Mouse (Mus musculus): ENCODE measurements around the gene Psap.
"Not testable (repeated sequence)": the region's sequence is repeated elsewhere in the genome, so short reads cannot be mapped to it uniquely, and the experiment has no call there.

Gene Psap

GRCm38 (mm10) chr10:60277207-60278005, at the start of gene Psap:
Gene Psap (plus strand): TSS chr10:60277627.
- DNase-seq (ENCODE audit: low spot score) = peak; percentile 94

- DNase-seq (ENCODE audit: low spot score) = no peak
Observed at GRCm38 (mm10) chr10:60227666-60228065, 49.8 kb upstream of the Psap start.

GRCm38 (mm10) chr10:60229113-60229512, 48.3 kb upstream of the Psap start:
- DNase-seq (ENCODE audit: low spot score) = no peak

GRCm38 (mm10) chr10:60230321-60231088, 46.9 kb upstream of the Psap start:
- DNase-seq (ENCODE audit: low spot score) = no peak

- DNase-seq (ENCODE audit: low spot score) = no peak
Observed at GRCm38 (mm10) chr10:60234006-60234405, 43.4 kb upstream of the Psap start.

- DNase-seq (ENCODE audit: low spot score) = not testable (repeated sequence)
Observed at GRCm38 (mm10) chr10:60235876-60236275, 41.6 kb upstream of the Psap start.

- DNase-seq (ENCODE audit: low spot score) = peak; percentile 51
Observed at GRCm38 (mm10) chr10:60237475-60238154, 39.8 kb upstream of the Psap start.

GRCm38 (mm10) chr10:60240416-60240815, 37.0 kb upstream of the Psap start:
- DNase-seq (ENCODE audit: low spot score) = no peak

- no peak for DNase-seq (ENCODE audit: low spot score)
Observed at GRCm38 (mm10) chr10:60243941-60244340, 33.5 kb upstream of the Psap start.

- peak; percentile 92 for DNase-seq (ENCODE audit: low spot score)
Observed at GRCm38 (mm10) chr10:60245041-60245440, 32.4 kb upstream of the Psap start.

GRCm38 (mm10) chr10:60245635-60246034, 31.8 kb upstream of the Psap start:
- no peak for DNase-seq (ENCODE audit: low spot score)

- DNase-seq (ENCODE audit: low spot score) = peak; percentile 47
Observed at GRCm38 (mm10) chr10:60246519-60246918, 30.9 kb upstream of the Psap start.

GRCm38 (mm10) chr10:60248345-60248744, 29.1 kb upstream of the Psap start:
- not testable (repeated sequence) for DNase-seq (ENCODE audit: low spot score)

GRCm38 (mm10) chr10:60250426-60250965, 26.9 kb upstream of the Psap start:
- DNase-seq (ENCODE audit: low spot score) = no peak

GRCm38 (mm10) chr10:60252187-60252586, 25.2 kb upstream of the Psap start:
- no peak for DNase-seq (ENCODE audit: low spot score)

GRCm38 (mm10) chr10:60252606-60253005, 24.8 kb upstream of the Psap start:
- no peak for DNase-seq (ENCODE audit: low spot score)

GRCm38 (mm10) chr10:60256088-60256487, 21.3 kb upstream of the Psap start:
- DNase-seq (ENCODE audit: low spot score) = no peak

- no peak for DNase-seq (ENCODE audit: low spot score)
Observed at GRCm38 (mm10) chr10:60257261-60257825, 20.1 kb upstream of the Psap start.

GRCm38 (mm10) chr10:60260557-60261294, 16.7 kb upstream of the Psap start:
- DNase-seq (ENCODE audit: low spot score) = no peak

- no peak for DNase-seq (ENCODE audit: low spot score)
Observed at GRCm38 (mm10) chr10:60261530-60261929, 15.9 kb upstream of the Psap start.

- DNase-seq (ENCODE audit: low spot score) = peak; percentile 66
Observed at GRCm38 (mm10) chr10:60262386-60262785, 15.0 kb upstream of the Psap start.
